Mouse (Mus musculus) embryonic facial prominence, embryonic 10.5 days (tissue): ENCODE measurements around the gene Dyrk1b. TPM values are rescaled to one million over a fixed set of nuclear protein-coding genes. Genes with fewer than 3 reads are reported as not detected.
A peak's percentile ranks its signal among the peaks of the same experiment; 100 is the strongest.
"Not testable (repeated sequence)": the region's sequence is repeated elsewhere in the genome, so short reads cannot be mapped to it uniquely, and the experiment has no call there.

Experiments used
- DNase-seq: peaks from one replicate; pipeline ENCODE4 v3.0.0-alpha.2; 2017; ENCODE audit warnings: low spot score
- H3K27ac ChIP-seq: fragments of 300-500 bp; sonication (generic); replicated peaks from 2 replicates; pipeline ENCODE4 v1.5.1; 2016; ENCODE audit warnings: mild to moderate bottlenecking
- H3K27me3 ChIP-seq: fragments of 300-500 bp; sonication (generic); replicated peaks from 2 replicates; pipeline ENCODE4 v1.6.1; 2016; ENCODE audit warnings: low read depth, mild to moderate bottlenecking; ENCODE audit not compliant: poor library complexity, severe bottlenecking
- H3K36me3 ChIP-seq: fragments of 300-500 bp; sonication (generic); replicated peaks from 2 replicates; pipeline ENCODE4 v1.6.1; 2016; ENCODE audit warnings: mild to moderate bottlenecking, moderate library complexity
- H3K4me1 ChIP-seq: fragments of 300-500 bp; sonication (generic); 2 replicates; pipeline ENCODE4 v1.6.1; 2016
- H3K4me3 ChIP-seq: fragments of 300-500 bp; sonication (generic); 2 replicates; pipeline ENCODE4 v1.5.1; 2016; ENCODE audit warnings: mild to moderate bottlenecking, moderate library complexity
- H3K9me3 ChIP-seq: fragments of 300-500 bp; sonication (generic); 2 replicates; pipeline ENCODE4 v1.6.1; 2016; ENCODE audit warnings: mild to moderate bottlenecking
- WGBS: fragments of 180-500 bp; shearing (Covaris S2); methylation state at CpG from one replicate; pipeline ENCODE4 v1.1.7; 2016; 5-methylcytosine and 5-hydroxymethylcytosine counted together
- polyA plus RNA-seq: library from polyadenylated mRNA; unstranded; fragments of >200 nt; fragmentation: Nextera tagmentation; extraction: Ambion mirVana; gene quantifications from 2 replicates; pipeline ENCODE4 v1.2.1, GENCODE M21; 2016

Gene Dyrk1b
- polyA plus RNA-seq, 1 experiment from 2014 or later, result 16.6 TPM

DNA sequence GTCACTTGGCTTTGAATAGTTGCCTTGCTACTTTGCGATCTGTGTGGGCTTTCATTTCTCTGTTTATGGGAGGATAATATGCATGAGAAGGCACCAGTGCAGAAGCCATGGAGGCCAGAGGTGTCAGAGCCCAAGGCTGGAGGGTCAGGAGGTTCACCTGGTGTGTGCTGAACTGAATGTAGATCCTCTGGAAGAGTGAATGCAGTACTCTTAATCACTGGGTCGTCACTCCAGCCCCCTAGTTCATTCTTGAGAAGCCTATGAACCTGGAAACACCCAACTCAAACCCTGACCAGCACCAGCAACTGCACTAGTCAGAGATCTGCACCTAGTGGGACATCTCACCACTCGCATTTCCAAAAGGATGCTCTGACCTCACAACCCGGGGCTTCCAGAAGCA, 19.8 kb downstream of the Dyrk1b start:
- Histone ChIP-seq H3K36me3 (peaks cover 50% of the 10 kb centered on the region), H3K4me1 (no peaks in the 10 kb centered on the region), H3K9me3 (0 out of 2 replicates have a peak, but pooled peaks cover 4% of the 10 kb centered on the region), H3K27me3 (no peaks in the 10 kb centered on the region), H3K27ac (no peak overlapping the region), H3K4me3 (no peak overlapping the region)
- WGBS, result 70% methylated on average over 4 of the region's 4 CpGs
- DNase-seq, result no peak

DNA sequence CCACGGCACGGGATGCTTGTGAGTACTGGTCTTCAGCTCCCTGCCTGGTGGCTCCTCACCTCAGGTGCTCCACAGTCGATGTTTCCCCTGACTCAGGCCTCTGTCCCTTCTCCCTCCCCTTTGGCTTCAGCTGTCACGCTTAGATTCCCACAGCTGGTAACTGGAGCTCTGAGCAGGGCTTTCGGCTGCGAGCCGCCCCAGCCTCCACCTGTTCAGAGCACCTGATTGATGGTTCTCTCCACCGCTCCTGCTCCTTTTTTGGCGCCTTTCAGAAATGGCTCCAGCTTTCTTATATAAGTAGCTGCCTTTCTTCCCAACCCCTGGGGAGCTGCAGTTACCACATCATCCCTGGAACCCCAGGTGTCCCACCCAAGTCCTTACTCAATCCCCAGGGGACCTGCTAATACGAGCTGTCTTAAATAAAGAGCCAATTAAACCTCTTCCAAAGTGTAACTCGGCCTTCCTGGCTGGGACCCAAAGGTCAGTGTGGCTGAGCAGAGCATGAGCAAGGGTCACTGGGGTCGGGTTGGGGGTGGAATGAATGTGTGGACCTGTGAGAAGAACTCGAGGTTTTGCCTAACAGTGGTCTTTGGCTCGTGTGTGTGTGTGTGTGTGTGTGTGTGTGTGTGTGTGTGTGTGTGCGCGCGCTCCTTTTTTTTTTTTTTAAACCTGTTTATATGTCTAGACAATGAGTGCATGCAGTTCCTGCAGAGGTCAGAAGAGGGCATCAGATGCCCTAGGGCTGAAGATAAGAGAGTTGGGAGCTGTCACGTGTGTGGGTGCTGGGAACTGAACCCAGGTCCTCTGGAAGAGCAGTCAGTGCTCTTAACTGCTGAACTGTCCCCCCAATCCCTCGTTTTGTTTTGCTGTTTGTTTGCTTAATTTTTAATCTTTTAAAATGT, 24.2 kb downstream of the Dyrk1b start:
- DNase-seq, result peak; percentile 18

GRCm38 (mm10) chr7:28206044-28206600, 26.9 kb downstream of the Dyrk1b start:
- no peak for DNase-seq
- Histone ChIP-seq H3K36me3 (no peaks in the 10 kb centered on the region), H3K27ac (no peak overlapping the region), H3K9me3 (0 out of 2 replicates have a peak, but pooled peaks cover 4% of the 10 kb centered on the region), H3K4me1 (no peaks in the 10 kb centered on the region), H3K27me3 (no peaks in the 10 kb centered on the region), H3K4me3 (no peak overlapping the region)
- 75% methylated on average over 4 of the region's 4 CpGs for WGBS

More for the DNA sequence above, 24.2 kb downstream of the Dyrk1b start:
- Histone ChIP-seq H3K36me3 (peaks cover 12% of the 10 kb centered on the region), H3K4me1 (no peaks in the 10 kb centered on the region), H3K27me3 (no peaks in the 10 kb centered on the region), H3K27ac (no peak overlapping the region), H3K4me3 (no peak overlapping the region), H3K9me3 (0 out of 2 replicates have a peak, but pooled peaks cover 4% of the 10 kb centered on the region)
- 65% methylated on average over 19 of the region's 19 CpGs for WGBS

DNA sequence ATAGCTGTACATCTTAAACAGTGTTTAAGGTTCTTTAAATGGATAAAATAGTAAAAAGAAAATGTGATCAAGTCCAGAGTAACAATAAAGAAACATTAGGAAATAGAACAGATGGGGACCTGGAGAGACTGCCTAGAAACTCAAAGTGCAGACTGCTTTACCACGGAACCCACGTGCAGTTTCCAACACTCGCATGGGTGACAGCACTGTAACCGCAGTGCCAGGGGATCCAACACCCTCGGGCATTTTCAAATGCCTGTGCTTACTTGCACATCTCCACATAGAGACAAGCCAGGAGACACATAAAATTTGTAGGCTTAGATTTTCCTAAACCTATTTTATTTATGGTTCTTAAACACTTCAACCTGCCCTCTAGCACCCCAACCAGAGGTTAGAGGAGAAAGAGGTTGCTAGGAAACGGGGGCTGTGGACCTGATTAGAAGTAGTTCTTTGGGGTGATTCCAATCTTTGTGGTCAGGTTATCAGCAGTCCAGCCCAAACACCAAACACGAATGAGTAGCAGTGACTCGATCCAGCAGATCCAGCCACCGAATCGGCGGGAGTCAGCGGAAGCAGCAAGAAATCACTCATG, 29.2 kb downstream of the Dyrk1b start:
- 50% methylated on average over 12 of the region's 12 CpGs for WGBS
- no peak for DNase-seq
- Histone ChIP-seq H3K27ac (peak overlapping the region; percentile 75), H3K4me3 (peak overlapping the region; percentile 50), H3K9me3 (0 out of 2 replicates have a peak, but pooled peaks cover 2% of the 10 kb centered on the region), H3K4me1 (no peaks in the 10 kb centered on the region), H3K27me3 (no peaks in the 10 kb centered on the region), H3K36me3 (no peaks in the 10 kb centered on the region)

- Histone ChIP-seq H3K4me3 (peak overlapping the region; percentile 50), H3K9me3 (no peaks in the 10 kb centered on the region), H3K27ac (peak overlapping the region; percentile 75), H3K27me3 (no peaks in the 10 kb centered on the region), H3K36me3 (no peaks in the 10 kb centered on the region), H3K4me1 (no peaks in the 10 kb centered on the region)
- DNase-seq, result peak; percentile 62
- WGBS, result 55% methylated on average over 19 of the region's 19 CpGs
These were observed 29.8 kb downstream of the Dyrk1b start for GRCm38 (mm10) chr7:28208988-28209508.

DNA sequence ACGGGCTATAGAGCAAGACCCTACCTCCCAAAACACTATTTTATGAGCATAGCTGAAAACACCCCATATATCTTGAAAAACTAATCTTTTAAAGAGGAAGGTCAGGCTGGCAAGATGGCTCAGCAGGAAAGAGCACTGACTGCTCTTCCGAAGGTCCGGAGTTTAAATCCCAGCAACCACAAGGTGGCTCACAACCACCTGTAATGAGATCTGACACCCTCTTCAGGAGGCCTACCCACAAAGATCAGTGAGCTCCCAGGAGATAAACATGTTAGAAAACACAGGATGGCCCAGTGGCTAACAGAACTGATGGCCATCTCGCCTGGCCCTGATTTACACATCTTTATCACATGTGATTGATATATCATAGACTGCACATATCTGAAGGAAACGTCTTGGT, 31.5 kb downstream of the Dyrk1b start:
- Histone ChIP-seq H3K4me3 (no peak overlapping the region), H3K27ac (no peak overlapping the region), H3K9me3 (no peaks in the 10 kb centered on the region), H3K4me1 (no peaks in the 10 kb centered on the region), H3K27me3 (no peaks in the 10 kb centered on the region), H3K36me3 (no peaks in the 10 kb centered on the region)
- no peak for DNase-seq
- WGBS, result 51% methylated on average over 5 of the region's 5 CpGs

GRCm38 (mm10) chr7:28214142-28214541, 34.9 kb downstream of the Dyrk1b start:
- H3K36me3 ChIP-seq, result no peaks in the 10 kb centered on the region
- peak; percentile 53 for DNase-seq
- peaks cover 5% of the 10 kb centered on the region for H3K9me3 ChIP-seq
- H3K4me1 ChIP-seq, result no peaks in the 10 kb centered on the region
- H3K4me3 ChIP-seq, result no peak overlapping the region
- no peaks in the 10 kb centered on the region for H3K27me3 ChIP-seq
- 46% methylated on average over 10 of the region's 10 CpGs for WGBS
- no peak overlapping the region for H3K27ac ChIP-seq

GRCm38 (mm10) chr7:28215950-28216349, 36.7 kb downstream of the Dyrk1b start:
- not testable (repeated sequence) for H3K36me3 ChIP-seq, H3K4me3 ChIP-seq, H3K27ac ChIP-seq, H3K4me1 ChIP-seq, DNase-seq, H3K27me3 ChIP-seq
- H3K9me3 ChIP-seq, result peaks cover 12% of the 10 kb centered on the region
- 84% methylated on average over 2 of the region's 2 CpGs for WGBS

- not testable (repeated sequence) for H3K36me3 ChIP-seq, H3K4me1 ChIP-seq, H3K27me3 ChIP-seq, DNase-seq, H3K4me3 ChIP-seq, H3K27ac ChIP-seq
- peaks cover 12% of the 10 kb centered on the region for H3K9me3 ChIP-seq
- WGBS, result 90% methylated on average over 13 of the region's 13 CpGs
These were observed 38.5 kb downstream of the Dyrk1b start for GRCm38 (mm10) chr7:28217811-28218210.

DNA sequence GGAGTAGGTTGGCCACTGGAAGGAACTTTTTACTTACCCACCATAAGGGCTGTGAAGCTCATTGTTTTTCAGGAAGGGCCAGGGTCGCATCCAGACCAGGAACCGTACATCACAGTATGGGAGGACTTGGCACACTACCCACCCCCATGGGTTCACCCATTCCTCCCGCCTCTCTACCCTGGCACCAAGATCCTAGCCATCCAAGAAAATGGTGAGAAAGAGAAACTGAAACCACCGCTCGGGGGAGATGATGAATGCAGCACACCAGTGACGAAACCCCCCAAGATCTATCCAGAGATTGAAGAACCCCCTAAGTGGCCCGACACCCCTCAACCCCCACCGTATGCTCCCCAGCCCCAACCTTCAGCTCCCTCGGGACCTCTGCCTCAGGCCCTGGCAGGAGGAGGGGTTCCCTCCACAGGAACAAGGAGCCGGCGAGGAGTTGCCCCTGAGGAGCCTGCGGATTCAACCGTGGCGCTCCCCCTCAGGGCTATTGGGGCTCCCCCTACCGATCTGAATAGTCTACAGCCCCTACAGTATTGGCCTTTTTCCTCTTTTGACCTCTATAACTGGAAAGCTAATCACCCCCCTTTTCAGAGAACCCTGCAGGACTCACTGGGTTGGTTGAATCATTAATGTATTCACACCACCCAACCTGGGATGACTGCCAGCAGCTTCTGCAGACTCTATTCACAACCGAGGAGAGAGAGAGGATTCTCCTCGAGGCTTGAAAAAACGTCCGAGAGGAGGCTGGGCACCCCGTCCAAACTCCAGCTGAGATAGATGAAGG, 39.9 kb downstream of the Dyrk1b start:
- H3K4me1 ChIP-seq, H3K36me3 ChIP-seq, DNase-seq, H3K27me3 ChIP-seq, H3K27ac ChIP-seq, H3K4me3 ChIP-seq: not testable (repeated sequence)
- WGBS, result 91% methylated on average over 20 of the region's 20 CpGs
- peaks cover 12% of the 10 kb centered on the region for H3K9me3 ChIP-seq

DNA sequence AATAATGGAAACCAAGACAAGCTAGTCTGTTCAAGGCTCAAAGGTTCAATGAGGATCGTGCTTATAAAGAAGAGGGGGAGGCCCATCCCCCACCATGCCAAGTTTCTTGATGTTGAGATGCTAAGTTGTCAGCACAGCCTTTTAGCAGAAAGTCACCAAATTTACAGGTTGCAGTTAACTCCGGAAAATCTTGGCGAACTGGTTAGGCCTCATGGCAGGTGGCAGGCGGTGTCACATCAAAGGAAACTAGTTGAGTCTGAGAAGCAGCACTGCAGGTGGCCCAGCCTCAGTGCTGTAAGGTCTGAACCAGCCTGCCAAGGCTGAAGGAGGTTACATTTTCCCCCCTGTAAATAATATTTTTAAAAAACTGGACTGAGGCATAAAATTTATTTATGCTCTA, 47.6 kb downstream of the Dyrk1b start:
- peaks cover 15% of the 10 kb centered on the region for H3K9me3 ChIP-seq
- WGBS, result 87% methylated on average over 4 of the region's 4 CpGs
- H3K4me1 ChIP-seq, DNase-seq, H3K27ac ChIP-seq, H3K4me3 ChIP-seq, H3K36me3 ChIP-seq, H3K27me3 ChIP-seq: not testable (repeated sequence)

GRCm38 (mm10) chr7:28227421-28227820, 48.2 kb downstream of the Dyrk1b start:
- WGBS, result 89% methylated on average over 4 of the region's 4 CpGs
- H3K27me3 ChIP-seq, H3K27ac ChIP-seq, H3K4me3 ChIP-seq, DNase-seq, H3K36me3 ChIP-seq, H3K4me1 ChIP-seq: not testable (repeated sequence)
- peaks cover 15% of the 10 kb centered on the region for H3K9me3 ChIP-seq
